Mouse (Mus musculus) forebrain, postnatal 0 days (tissue): ENCODE data around the gene Zmat5. TPM values are rescaled to one million over a fixed set of nuclear protein-coding genes. Genes with fewer than 3 reads are reported as not detected.

Experiments
- ATAC-seq: fragments of 200-750 bp; cut with Nextera tagmentation; 2 replicates; pipeline ENCODE4 v1.8.0; 2017; ENCODE audit warnings: mild to moderate bottlenecking, moderate library complexity
- DNase-seq: peaks from one replicate; pipeline ENCODE4 v3.0.0-alpha.2; 2015
- H3K27ac ChIP-seq: fragments of 300-500 bp; sonication (generic); 2 replicates; pipeline ENCODE4 v1.5.1; 2014; ENCODE audit warnings: low read depth, mild to moderate bottlenecking, antibody characterized with exemption, low read length, moderate library complexity, mixed read lengths
- H3K27me3 ChIP-seq: fragments of 300-500 bp; sonication (generic); 2 replicates; pipeline ENCODE4 v1.6.1; 2014; ENCODE audit warnings: mild to moderate bottlenecking, low read length, mixed read lengths; ENCODE audit not compliant: insufficient read depth
- H3K36me3 ChIP-seq: fragments of 300-500 bp; sonication (generic); 2 replicates; pipeline ENCODE4 v1.6.1; 2014; ENCODE audit warnings: mild to moderate bottlenecking, moderate library complexity; ENCODE audit not compliant: insufficient read depth
- H3K4me1 ChIP-seq: fragments of 300-500 bp; sonication (generic); 2 replicates; pipeline ENCODE4 v1.6.1; 2014; ENCODE audit warnings: antibody characterized with exemption; ENCODE audit not compliant: insufficient read depth
- H3K4me2 ChIP-seq: fragments of 300-500 bp; sonication (generic); 2 replicates; pipeline ENCODE4 v1.6.1; 2014; ENCODE audit warnings: low read depth, mild to moderate bottlenecking, moderate library complexity
- H3K4me3 ChIP-seq: fragments of 300-500 bp; sonication (generic); 2 replicates; pipeline ENCODE4 v1.5.1; 2014; ENCODE audit warnings: low read depth, low read length, mixed read lengths
- H3K9ac ChIP-seq: fragments of 300-500 bp; sonication (generic); 2 replicates; pipeline ENCODE4 v1.6.1; 2014; ENCODE audit warnings: mild to moderate bottlenecking
- H3K9me3 ChIP-seq: fragments of 300-500 bp; sonication (generic); 2 replicates; pipeline ENCODE4 v1.6.1; 2016; ENCODE audit warnings: low read length
- CTCF ChIP-seq: sonication (generic); IDR thresholded peaks from 2 replicates; pipeline ENCODE4 v1.5.1; 2016; ENCODE audit warnings: antibody characterized with exemption, control low read depth, low read depth
- WGBS: fragments of 180-500 bp; shearing (Covaris S2); extraction: QIAGEN DNeasy Blood & Tissue Kit; methylation state at CpG from one replicate; pipeline ENCODE4 v1.1.7; 2014; 5-methylcytosine and 5-hydroxymethylcytosine counted together
- polyA plus RNA-seq: library from polyadenylated mRNA; unstranded; fragments of >200 nt; fragmentation: Nextera tagmentation; extraction: Ambion mirVana; gene quantifications from 2 replicates; pipeline ENCODE4 v1.2.1, GENCODE M21; 2015
- total RNA-seq: library from RNA; depleted of rRNA; stranded (reverse); fragments of >200 nt; gene quantifications from 2 replicates; pipeline ENCODE4 v1.2.3, GENCODE M21; 2014

The Zmat5 gene
- total and polyA plus RNA-seq, 2 experiments from 2014 or later, result 20.6 to 62.6 TPM

DNA sequence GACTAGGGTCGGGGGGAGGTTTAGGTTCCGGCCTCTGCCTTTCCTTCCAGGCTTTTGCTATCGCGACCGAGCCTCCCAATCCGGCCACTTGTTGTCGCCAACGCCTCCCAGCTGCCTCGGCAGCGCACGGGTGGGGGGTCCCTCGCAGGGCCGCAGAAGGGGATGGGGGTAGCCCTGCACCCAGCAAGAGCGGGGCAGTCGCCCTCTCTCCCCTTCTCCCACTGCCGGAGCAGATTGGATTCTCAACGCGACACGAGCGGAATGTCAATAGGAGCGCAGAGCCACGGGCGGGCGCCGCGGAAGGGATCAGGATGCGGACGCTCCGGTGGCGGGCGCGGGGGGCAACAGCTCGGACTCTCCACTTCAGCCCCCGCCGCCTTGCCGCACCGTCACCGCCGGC is 41.5 kb downstream of the Zmat5 start:
- peaks cover 4% of the 10 kb centered on the region; the same call in 1 of the 2 replicates for H3K4me1 ChIP-seq
- peaks cover 41% of the 10 kb centered on the region for H3K27me3 ChIP-seq
- DNase-seq (peak; percentile 31), ATAC-seq (peak; percentile 28; the same call in 1 of the 2 replicates)
- H3K9ac ChIP-seq, result peak overlapping the region; percentile 53
- H3K36me3 ChIP-seq, result no peaks in the 10 kb centered on the region
- peak overlapping the region; percentile 100 for H3K4me2 ChIP-seq
- H3K9me3 ChIP-seq, result no peaks in the 10 kb centered on the region
- WGBS, result 0% methylated on average over 35 of the region's 39 CpGs
- no peak overlapping the region for H3K27ac ChIP-seq
- no peak for TF ChIP-seq CTCF
- H3K4me3 ChIP-seq, result peak overlapping the region; percentile 62

- Histone ChIP-seq H3K4me1 (peaks cover 4% of the 10 kb centered on the region; the same call in 1 of the 2 replicates), H3K36me3 (no peaks in the 10 kb centered on the region), H3K9ac (peak within 1 kb of the TSS; percentile 53), H3K4me2 (peak within 1 kb of the TSS; percentile 100), H3K27ac (no peak within 1 kb of the TSS), H3K9me3 (no peaks in the 10 kb centered on the region), H3K27me3 (peaks cover 41% of the 10 kb centered on the region), H3K4me3 (peak within 1 kb of the TSS; percentile 62)
- no peak for TF ChIP-seq CTCF
- 0% methylated on average over 39 of the region's 73 CpGs for WGBS
- DNase-seq (no peak), ATAC-seq (peak; percentile 15; the same call in 1 of the 2 replicates)
These were observed 42.3 kb downstream of the Zmat5 start, which contains the start of gene Cabp7 for GRCm38 (mm10) chr11:4746733-4747132. Cabp7 (minus strand) TSS chr11:4746778.

- H3K27me3 ChIP-seq, result peaks cover 41% of the 10 kb centered on the region
- WGBS, result 8% methylated on average over 9 of the region's 12 CpGs
- no peaks in the 10 kb centered on the region for H3K9me3 ChIP-seq
- H3K4me1 ChIP-seq, result peaks cover 4% of the 10 kb centered on the region; the same call in 1 of the 2 replicates
- no peak overlapping the region for H3K27ac ChIP-seq
- no peaks in the 10 kb centered on the region for H3K36me3 ChIP-seq
- H3K9ac ChIP-seq, result peak overlapping the region; percentile 53; the same call in 1 of the 2 replicates
- ATAC-seq, result peak; percentile 19; the same call in 1 of the 2 replicates
- peak overlapping the region; percentile 62 for H3K4me3 ChIP-seq
- no peak for TF ChIP-seq CTCF
- peak overlapping the region; percentile 100 for H3K4me2 ChIP-seq
- no peak for DNase-seq
These were observed 42.8 kb downstream of the Zmat5 start for GRCm38 (mm10) chr11:4747285-4747684.

DNA sequence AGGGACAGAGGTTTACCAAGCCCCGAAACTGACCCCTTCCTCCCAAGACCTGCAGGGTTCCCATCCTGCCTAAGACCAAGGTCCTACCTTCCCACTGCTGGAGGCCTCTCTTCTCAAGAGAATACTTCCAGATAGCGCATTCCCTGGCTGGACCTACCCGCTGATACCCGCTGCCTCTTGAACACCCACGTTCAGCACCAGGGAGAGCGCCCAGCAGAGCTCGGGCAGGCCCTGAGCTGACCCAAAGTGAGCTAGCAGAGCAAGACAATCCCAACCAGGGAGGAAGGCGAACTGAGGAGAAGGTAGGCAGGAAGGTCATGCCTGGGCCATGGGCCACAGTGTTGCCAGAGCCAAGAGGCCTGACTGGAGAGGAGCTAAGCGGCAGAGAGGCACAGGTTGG is 45.8 kb downstream of the Zmat5 start:
- Histone ChIP-seq H3K4me3 (no peak overlapping the region), H3K9ac (no peak overlapping the region), H3K4me2 (no peak overlapping the region), H3K4me1 (peaks cover 4% of the 10 kb centered on the region; the same call in 1 of the 2 replicates), H3K27ac (no peak overlapping the region), H3K36me3 (no peaks in the 10 kb centered on the region), H3K27me3 (peaks cover 26% of the 10 kb centered on the region), H3K9me3 (no peaks in the 10 kb centered on the region)
- DNase-seq, result no peak
- ATAC-seq, result no peak
- 9% methylated on average over 9 of the region's 9 CpGs for WGBS
- no peak for TF ChIP-seq CTCF

DNA sequence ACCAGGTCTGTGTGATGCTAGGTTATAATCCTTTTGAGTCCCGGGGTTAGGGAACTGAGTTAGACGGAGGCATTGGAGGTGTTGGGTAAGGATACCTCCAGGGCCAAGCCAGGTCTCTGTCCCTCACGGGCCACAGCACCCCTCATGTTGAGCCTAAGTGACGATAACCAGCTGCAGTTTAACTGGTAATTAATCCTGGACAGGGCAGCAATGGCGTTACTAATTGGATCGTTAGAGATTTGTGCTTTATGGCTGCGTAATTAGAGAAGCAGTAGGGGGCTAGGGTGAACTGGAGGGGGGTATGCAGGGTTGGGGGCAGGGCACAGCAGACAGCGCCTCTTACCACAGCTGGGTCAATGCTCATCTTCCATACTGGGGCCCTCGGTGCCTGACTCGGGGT is 48.4 kb downstream of the Zmat5 start:
- WGBS, result 11% methylated on average over 10 of the region's 10 CpGs
- Histone ChIP-seq H3K4me2 (no peak overlapping the region), H3K27ac (no peak overlapping the region), H3K4me1 (no peaks in the 10 kb centered on the region), H3K36me3 (no peaks in the 10 kb centered on the region), H3K4me3 (no peak overlapping the region), H3K9me3 (no peaks in the 10 kb centered on the region), H3K9ac (no peak overlapping the region), H3K27me3 (peaks cover 14% of the 10 kb centered on the region)
- no peak for TF ChIP-seq CTCF
- DNase-seq (no peak), ATAC-seq (no peak)

- no peaks in the 10 kb centered on the region for H3K4me1 ChIP-seq
- H3K36me3 ChIP-seq, result no peaks in the 10 kb centered on the region
- H3K9ac ChIP-seq, result no peak overlapping the region
- H3K27ac ChIP-seq, result no peak overlapping the region
- DNase-seq, result no peak
- no peak overlapping the region for H3K4me3 ChIP-seq
- WGBS, result 94% methylated on average over 3 of the region's 3 CpGs
- ATAC-seq, result no peak
- no peaks in the 10 kb centered on the region for H3K9me3 ChIP-seq
- peak; percentile 53 for TF ChIP-seq CTCF
- H3K27me3 ChIP-seq, result peaks cover 4% of the 10 kb centered on the region; the same call in 1 of the 2 replicates
- no peak overlapping the region for H3K4me2 ChIP-seq
These were observed 49.6 kb downstream of the Zmat5 start for GRCm38 (mm10) chr11:4754036-4754435.

DNA sequence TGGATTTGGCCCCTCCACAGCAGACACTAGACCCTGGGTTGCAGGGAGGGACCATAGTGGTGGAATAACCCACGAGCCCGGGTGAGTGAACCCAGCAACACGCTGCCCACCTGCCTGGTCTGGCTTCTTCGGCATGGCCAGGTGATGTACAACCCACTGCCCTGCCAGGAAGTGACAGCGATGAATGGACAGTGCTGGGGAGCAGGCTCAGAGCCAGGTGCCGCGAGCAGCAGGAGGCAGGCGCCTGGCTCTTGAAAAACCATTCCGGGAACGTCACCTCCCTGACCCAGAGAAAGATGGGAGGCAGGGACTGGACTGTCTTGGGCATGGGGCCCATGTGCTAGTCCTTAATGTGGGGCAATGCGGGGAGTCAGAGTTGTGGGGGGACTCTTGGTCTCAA is 50.4 kb downstream of the Zmat5 start:
- H3K27ac ChIP-seq, result no peak overlapping the region
- H3K4me2 ChIP-seq, result no peak overlapping the region
- 78% methylated on average over 11 of the region's 11 CpGs for WGBS
- H3K27me3 ChIP-seq, result no peaks in the 10 kb centered on the region
- H3K4me3 ChIP-seq, result no peak overlapping the region
- H3K4me1 ChIP-seq, result no peaks in the 10 kb centered on the region
- no peak overlapping the region for H3K9ac ChIP-seq
- ATAC-seq, result no peak
- H3K36me3 ChIP-seq, result no peaks in the 10 kb centered on the region
- no peaks in the 10 kb centered on the region for H3K9me3 ChIP-seq
- TF ChIP-seq CTCF, result no peak
- DNase-seq, result no peak
